Mouse (Mus musculus) adrenal gland, postnatal 25 days (tissue): ENCODE data around the gene Cdhr3. TPM values are rescaled to one million over a fixed set of nuclear protein-coding genes. Genes with fewer than 3 reads are reported as not detected.
"Not testable (repeated sequence)": the region's sequence is repeated elsewhere in the genome, so short reads cannot be mapped to it uniquely, and the experiment has no call there.

Source experiments
- DNase-seq: peaks from one replicate; pipeline ENCODE4 v3.0.0; 2021; ENCODE audit warnings: mixed read lengths
- total RNA-seq: library from RNA; stranded (reverse); gene quantifications from 2 replicates; pipeline ENCODE4 v1.2.3, GENCODE M21; 2021

Cdhr3 gene
- total RNA-seq, 1 experiment from 2014 or later = not detected

DNA sequence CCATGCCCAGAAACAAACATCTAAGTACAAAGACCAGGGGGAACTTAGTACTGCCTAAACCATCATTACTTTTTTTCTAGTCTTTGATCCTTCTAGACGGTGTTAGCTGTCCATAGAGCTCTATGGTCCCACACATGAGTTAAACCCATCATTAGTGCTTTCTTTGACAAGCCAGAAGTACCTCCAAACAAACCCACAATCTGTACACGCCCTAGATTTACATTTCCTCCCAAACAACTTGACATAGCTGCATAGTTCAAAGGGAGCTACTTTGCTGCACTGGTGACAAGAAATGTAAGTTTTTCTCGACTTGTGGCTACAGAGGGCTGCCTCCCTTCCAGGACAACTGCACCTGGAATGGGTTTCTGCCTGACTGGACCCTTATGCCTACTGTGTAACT is 16.4 kb downstream of the Cdhr3 start:
- no peak for DNase-seq

- DNase-seq = peak; percentile 21
Measured at GRCm38 (mm10) chr12:33071901-33072672, 20.6 kb downstream of the Cdhr3 start.

DNA sequence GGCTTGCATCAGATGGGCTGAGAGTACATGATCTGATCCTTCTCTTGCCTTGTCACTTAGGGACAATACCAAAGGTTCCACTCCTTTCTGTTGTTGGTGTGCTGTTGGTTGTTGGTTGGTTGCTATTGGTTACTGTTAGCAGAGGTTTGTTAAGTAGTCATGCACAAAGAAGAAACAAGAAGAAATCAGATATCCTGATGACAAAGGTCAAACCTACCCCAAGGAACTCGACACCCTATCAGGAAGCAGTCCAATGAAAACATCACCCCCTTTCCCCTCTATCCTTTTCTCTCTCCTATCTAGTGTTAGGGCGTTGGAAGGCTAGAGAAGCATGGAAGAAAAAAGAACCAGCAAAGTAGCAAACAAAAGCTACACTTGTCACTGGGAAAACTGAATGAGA is 23.7 kb downstream of the Cdhr3 start:
- no peak for DNase-seq

- no peak for DNase-seq
Measured at GRCm38 (mm10) chr12:33066355-33066754, 26.3 kb downstream of the Cdhr3 start.

DNA sequence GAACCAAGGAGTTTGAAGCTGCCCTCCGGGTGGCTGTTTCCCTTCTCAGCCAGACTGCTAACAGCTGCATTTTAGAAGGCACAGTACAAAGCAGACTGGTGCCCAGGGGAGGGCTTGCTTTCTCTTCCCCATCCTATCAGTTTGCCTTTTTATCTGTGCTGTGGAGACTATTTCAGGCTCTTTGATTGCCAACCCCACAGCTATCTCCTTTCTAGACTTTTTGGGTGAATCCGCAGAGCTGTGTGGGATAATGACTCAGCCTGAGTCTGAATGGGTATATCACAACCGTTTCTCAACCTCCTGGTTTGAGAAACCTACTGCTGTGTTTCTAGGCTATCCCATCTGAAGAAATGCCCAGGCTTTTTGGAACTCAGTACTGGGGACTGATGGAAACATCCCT is 27.5 kb downstream of the Cdhr3 start:
- no peak for DNase-seq

DNA sequence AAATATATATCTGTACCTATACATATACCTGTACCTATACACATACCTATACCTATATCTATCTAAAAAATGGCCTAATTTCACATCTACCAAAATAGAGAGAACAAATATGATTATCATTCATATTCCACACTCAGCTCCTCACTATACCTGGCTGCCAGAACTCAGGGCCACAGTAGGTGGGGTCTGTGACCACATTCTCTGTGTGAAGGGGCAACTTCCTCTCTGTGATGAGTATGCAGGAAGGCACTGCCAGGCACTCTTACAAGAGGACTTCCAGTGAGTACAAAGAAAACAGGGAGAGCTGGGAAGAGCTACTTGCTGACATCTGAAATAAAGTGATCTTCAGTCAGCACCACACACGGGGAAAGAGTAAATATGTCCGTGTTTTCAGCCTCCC is 28.4 kb downstream of the Cdhr3 start:
- DNase-seq = no peak

- no peak for DNase-seq
Measured at GRCm38 (mm10) chr12:33063250-33063649, 29.4 kb downstream of the Cdhr3 start.

DNA sequence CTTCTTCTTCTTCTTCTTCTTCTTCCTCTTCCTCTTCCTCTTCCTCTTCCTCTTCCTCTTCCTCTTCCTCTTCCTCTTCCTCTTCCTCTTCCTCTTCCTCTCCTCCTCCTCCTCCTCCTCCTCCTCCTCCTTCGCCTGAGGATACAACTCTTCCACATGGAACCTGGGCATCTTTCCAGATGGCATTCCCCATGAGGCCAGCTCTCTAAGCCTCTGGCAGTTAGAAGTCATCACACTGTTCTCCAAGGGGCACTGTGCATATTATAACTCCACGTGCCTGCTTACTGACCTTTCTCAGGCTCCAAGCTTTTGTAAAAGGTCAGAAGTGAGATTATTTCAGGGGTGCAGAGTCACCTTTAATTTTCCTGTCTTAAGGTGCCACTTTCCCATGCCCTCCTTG is 30.3 kb downstream of the Cdhr3 start:
- DNase-seq = not testable (repeated sequence)

GRCm38 (mm10) chr12:33061651-33062050 is 31.0 kb downstream of the Cdhr3 start:
- no peak for DNase-seq

DNA sequence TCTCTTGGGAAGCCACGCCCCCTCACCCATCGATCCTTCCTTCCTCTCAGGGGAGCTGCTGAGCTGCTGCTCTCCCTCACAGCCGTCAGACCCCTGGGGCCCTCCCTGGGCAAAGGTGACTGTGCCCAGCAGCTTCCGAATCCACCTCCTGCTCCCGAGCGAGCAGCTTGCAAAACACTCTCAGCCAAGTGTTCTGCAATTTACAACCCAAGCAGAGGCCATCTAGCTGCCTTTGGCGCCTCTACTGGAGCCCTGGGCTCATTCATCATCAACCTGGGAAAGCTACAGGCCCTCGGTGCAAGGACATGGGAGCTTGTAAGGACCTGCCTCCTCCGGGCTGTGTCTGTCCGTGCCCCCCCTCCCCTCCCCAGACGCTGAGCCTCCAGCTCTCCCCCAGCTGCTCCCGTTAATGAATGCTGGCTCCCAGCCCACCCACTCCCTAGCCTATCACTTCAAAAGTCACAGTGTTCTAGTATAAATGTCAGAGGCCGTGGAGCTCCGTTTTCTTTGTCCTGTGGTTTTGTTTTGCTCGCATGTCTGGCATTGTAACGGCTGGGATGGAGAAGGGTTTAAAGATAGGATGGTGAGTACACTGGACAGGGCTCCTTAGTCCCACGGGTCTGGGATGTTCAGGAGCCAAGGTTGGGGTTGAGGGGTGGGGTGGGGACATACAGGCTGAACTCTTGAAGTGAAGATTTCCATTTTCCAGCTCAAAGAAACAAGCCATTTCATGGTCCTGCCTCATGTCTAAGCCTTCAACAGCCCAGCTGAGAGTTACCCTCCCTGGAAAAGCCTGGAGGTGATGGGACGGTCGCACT is 35.2 kb downstream of the Cdhr3 start:
- peak; percentile 48 for DNase-seq

GRCm38 (mm10) chr12:33056574-33056973 is 36.1 kb downstream of the Cdhr3 start:
- DNase-seq = no peak

DNA sequence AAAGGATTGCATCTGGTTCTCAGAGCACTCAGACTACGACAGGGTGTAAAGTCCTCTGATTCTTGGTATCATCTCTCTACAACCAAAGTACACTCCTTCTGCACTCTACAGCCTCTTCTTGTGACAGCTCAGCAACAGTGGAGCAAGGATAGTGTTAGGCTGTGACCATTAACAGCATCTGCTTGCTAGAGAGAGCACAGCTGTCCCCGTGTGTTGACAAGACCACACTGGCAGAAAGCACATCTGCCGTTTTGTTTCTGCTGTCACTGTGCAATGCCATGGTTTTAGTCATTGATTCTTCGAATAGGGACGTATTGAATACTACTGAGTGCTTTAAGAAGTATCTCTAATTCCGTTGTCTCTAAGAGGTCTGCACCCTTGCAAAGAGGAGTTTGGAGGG is 36.6 kb downstream of the Cdhr3 start:
- DNase-seq = no peak

- DNase-seq = no peak
Measured at GRCm38 (mm10) chr12:33053746-33054145, 38.9 kb downstream of the Cdhr3 start.

- no peak for DNase-seq
Measured at GRCm38 (mm10) chr12:33053311-33053710, 39.4 kb downstream of the Cdhr3 start.

- DNase-seq = no peak
Measured at GRCm38 (mm10) chr12:33048391-33048790, 44.3 kb downstream of the Cdhr3 start.

- DNase-seq = no peak
Measured at GRCm38 (mm10) chr12:33046434-33046833, 46.2 kb downstream of the Cdhr3 start.

- peak; percentile 29 for DNase-seq
Measured at GRCm38 (mm10) chr12:33045533-33046361, 46.9 kb downstream of the Cdhr3 start.

DNA sequence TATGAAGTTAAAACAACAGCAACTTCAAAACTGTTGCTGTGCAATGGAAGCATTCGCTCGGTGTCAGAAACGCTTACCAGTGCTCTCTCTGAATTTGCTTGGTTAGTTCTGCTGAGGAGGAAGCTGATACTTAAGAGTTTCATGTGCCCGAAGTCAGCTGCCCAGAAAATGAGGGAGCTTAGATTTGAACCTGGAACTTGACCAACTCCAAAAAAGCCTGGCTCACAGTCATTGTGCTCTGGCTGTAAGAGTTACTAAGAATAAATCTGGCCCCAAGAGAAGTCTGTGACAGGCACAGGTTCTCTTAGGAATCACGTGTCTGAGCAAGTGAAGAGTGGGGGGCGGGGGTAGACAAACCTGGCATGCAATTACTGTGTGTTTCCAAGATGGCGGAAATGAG is 51.2 kb downstream of the Cdhr3 start:
- DNase-seq = no peak

- no peak for DNase-seq
Measured at GRCm38 (mm10) chr12:33040811-33041210, 51.9 kb downstream of the Cdhr3 start.

DNA sequence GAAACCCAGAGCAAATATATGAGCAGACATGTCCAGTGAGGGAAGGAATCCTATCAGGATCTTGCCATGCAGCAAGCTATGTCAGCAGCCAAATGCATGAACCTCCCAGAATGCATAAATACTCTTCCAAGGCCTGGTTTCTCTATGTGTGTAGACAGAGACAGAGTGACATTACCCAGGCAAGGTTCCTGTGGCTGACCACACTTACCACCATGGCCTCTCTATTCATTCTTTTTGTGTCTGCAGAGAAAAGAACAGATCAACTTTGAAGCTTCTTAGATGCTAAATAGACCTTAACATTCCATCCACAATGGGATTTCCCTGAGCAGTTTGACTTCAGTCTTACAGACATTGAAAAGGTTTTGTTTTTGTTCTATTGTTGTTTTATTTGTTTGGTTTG is 54.0 kb downstream of the Cdhr3 start:
- DNase-seq = no peak

DNA sequence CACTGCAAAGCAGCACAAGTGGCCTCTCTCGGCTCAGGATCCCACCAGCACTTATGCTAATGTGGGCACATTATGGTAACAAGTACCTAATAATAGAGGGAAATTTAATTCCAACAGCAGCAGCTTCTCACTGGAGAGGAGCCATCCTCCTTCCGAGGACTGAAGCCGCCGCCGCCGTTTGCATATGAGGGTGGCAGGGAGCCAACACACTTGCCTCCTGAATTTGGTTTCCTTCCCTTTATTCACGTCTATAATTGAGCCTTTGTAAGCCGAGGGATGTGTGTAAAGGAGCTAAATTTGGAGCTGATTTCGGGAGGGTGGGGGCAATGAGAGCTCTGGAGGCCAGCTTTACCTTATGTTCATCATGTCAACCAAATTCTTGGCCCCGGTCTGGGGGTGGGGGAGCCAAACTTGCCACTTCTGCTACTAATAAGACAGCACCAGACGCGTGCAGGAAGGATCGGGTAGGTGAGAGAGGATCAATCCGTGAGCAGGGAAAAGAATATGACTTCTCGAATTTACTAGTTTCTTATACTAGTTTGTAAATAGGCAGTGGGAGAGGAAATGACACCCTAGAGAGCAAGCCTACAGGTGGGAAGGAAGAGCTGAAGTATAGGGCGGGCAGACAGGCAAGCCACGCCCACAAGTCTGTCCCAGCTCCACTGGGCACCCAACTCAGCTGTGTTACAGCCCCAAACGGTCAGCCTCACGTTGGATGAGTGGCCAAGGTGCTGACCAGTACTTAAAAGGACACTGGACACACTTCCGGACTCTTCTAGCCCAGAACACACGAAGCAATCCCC is 56.8 kb downstream of the Cdhr3 start:
- peak; percentile 47 for DNase-seq
